Mouse (Mus musculus): ENCODE measurements around the gene Slc24a2. TPM values are rescaled to one million over a fixed set of nuclear protein-coding genes. Genes with fewer than 3 reads are reported as not detected.

The Slc24a2 gene
- polyA plus RNA-seq, 1 experiment from 2014 or later, result 0.05 TPM

GRCm38 (mm10) chr4:87036507-87036906 is 193.8 kb downstream of the Slc24a2 start:
- Histone ChIP-seq H3K27me3 (ENCODE audit: control insufficient read depth, insufficient read depth, low read length) (no peaks in the 10 kb centered on the region), H3K4me2 (replicated peaks; ENCODE audit: low read depth) (no peak overlapping the region), H3K4me1 (replicated peaks; ENCODE audit: control insufficient read depth, insufficient read depth) (no peaks in the 10 kb centered on the region), H3K9me3 (ENCODE audit: control insufficient read depth, low read length) (no peaks in the 10 kb centered on the region), H3K4me3 (ENCODE audit: low read depth, low read length) (no peak overlapping the region), H3K9ac (ENCODE audit: low read length) (no peak overlapping the region), H3K36me3 (ENCODE audit: control insufficient read depth, insufficient read depth, low read length) (no peaks in the 10 kb centered on the region), H3K27ac (replicated peaks) (no peak overlapping the region)
- 56% methylated on average over 5 of the region's 5 CpGs for WGBS
- DNase-seq (ENCODE audit: low spot score), result no peak
- TF ChIP-seq CTCF (IDR thresholded peaks at IDR 0.05; ENCODE audit: low read depth), result no peak
- ATAC-seq (ENCODE audit: low FRiP score, low TSS enrichment), result no peak

DNA sequence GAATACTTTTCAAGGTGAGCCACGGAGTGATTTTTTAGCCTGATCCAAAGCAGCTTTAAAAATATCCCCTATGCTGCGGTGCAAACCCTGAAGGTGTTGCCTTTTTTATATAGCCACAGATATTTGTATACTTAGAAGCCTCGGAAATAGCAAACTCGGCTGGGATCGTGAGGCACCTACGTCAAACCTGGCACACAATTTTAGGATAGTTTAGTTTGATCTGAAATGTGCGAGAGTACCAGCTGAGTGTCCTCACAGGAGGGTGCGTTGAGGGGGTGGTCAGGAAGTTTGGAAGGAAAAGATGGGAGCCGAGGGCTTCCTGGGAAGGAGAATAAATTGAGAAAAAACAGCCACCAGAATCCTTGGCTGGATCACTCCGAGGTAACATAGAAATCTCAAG is 194.6 kb downstream of the Slc24a2 start:
- TF ChIP-seq EP300 (optimal IDR thresholded peaks at IDR 0.05) (no peak), CTCF (IDR thresholded peaks at IDR 0.05; ENCODE audit: low read depth) (no peak)
- Histone ChIP-seq H3K4me1 (replicated peaks; ENCODE audit: control insufficient read depth, insufficient read depth) (no peaks in the 10 kb centered on the region), H3K4me2 (replicated peaks; ENCODE audit: low read depth) (no peak overlapping the region), H3K27me3 (ENCODE audit: control insufficient read depth, insufficient read depth, low read length) (no peaks in the 10 kb centered on the region), H3K9me3 (ENCODE audit: control insufficient read depth, low read length) (no peaks in the 10 kb centered on the region), H3K9ac (ENCODE audit: low read length) (no peak overlapping the region), H3K36me3 (ENCODE audit: control insufficient read depth, insufficient read depth, low read length) (no peaks in the 10 kb centered on the region), H3K4me3 (ENCODE audit: low read depth, low read length) (no peak overlapping the region), H3K27ac (replicated peaks) (no peak overlapping the region)
- DNase-seq (ENCODE audit: low spot score) (no peak), ATAC-seq (ENCODE audit: low FRiP score, low TSS enrichment) (no peak)
- 82% methylated on average over 10 of the region's 10 CpGs for WGBS

GRCm38 (mm10) chr4:87032632-87033031 is 197.6 kb downstream of the Slc24a2 start:
- H3K9me3 ChIP-seq (ENCODE audit: control insufficient read depth, low read length), result no peaks in the 10 kb centered on the region
- H3K36me3 ChIP-seq (ENCODE audit: control insufficient read depth, insufficient read depth, low read length), result no peaks in the 10 kb centered on the region
- TF ChIP-seq EP300 (optimal IDR thresholded peaks at IDR 0.05) (no peak), CTCF (IDR thresholded peaks at IDR 0.05; ENCODE audit: low read depth) (no peak)
- no peak overlapping the region for H3K4me3 ChIP-seq (ENCODE audit: low read depth, low read length)
- WGBS, result 84% methylated on average over 8 of the region's 8 CpGs
- no peak overlapping the region for H3K27ac ChIP-seq (replicated peaks)
- DNase-seq (ENCODE audit: low spot score) (no peak), ATAC-seq (ENCODE audit: low FRiP score, low TSS enrichment) (no peak)
- no peak overlapping the region for H3K4me2 ChIP-seq (replicated peaks; ENCODE audit: low read depth)
- no peaks in the 10 kb centered on the region for H3K4me1 ChIP-seq (replicated peaks; ENCODE audit: control insufficient read depth, insufficient read depth)
- no peaks in the 10 kb centered on the region for H3K27me3 ChIP-seq (ENCODE audit: control insufficient read depth, insufficient read depth, low read length)
- no peak overlapping the region for H3K9ac ChIP-seq (ENCODE audit: low read length)

GRCm38 (mm10) chr4:87031076-87031475 is 199.2 kb downstream of the Slc24a2 start:
- ATAC-seq (ENCODE audit: low FRiP score, low TSS enrichment) (no peak), DNase-seq (ENCODE audit: low spot score) (no peak)
- H3K9me3 ChIP-seq (ENCODE audit: control insufficient read depth, low read length), result no peaks in the 10 kb centered on the region
- H3K27me3 ChIP-seq (ENCODE audit: control insufficient read depth, insufficient read depth, low read length), result no peaks in the 10 kb centered on the region
- WGBS, result 75% methylated on average over 2 of the region's 2 CpGs
- no peak overlapping the region for H3K27ac ChIP-seq (replicated peaks)
- no peaks in the 10 kb centered on the region for H3K36me3 ChIP-seq (ENCODE audit: control insufficient read depth, insufficient read depth, low read length)
- no peak overlapping the region for H3K4me2 ChIP-seq (replicated peaks; ENCODE audit: low read depth)
- H3K4me3 ChIP-seq (ENCODE audit: low read depth, low read length), result no peak overlapping the region
- no peak overlapping the region for H3K9ac ChIP-seq (ENCODE audit: low read length)
- H3K4me1 ChIP-seq (replicated peaks; ENCODE audit: control insufficient read depth, insufficient read depth), result no peaks in the 10 kb centered on the region
- TF ChIP-seq CTCF (IDR thresholded peaks at IDR 0.05; ENCODE audit: low read depth) (no peak), EP300 (optimal IDR thresholded peaks at IDR 0.05) (no peak)

DNA sequence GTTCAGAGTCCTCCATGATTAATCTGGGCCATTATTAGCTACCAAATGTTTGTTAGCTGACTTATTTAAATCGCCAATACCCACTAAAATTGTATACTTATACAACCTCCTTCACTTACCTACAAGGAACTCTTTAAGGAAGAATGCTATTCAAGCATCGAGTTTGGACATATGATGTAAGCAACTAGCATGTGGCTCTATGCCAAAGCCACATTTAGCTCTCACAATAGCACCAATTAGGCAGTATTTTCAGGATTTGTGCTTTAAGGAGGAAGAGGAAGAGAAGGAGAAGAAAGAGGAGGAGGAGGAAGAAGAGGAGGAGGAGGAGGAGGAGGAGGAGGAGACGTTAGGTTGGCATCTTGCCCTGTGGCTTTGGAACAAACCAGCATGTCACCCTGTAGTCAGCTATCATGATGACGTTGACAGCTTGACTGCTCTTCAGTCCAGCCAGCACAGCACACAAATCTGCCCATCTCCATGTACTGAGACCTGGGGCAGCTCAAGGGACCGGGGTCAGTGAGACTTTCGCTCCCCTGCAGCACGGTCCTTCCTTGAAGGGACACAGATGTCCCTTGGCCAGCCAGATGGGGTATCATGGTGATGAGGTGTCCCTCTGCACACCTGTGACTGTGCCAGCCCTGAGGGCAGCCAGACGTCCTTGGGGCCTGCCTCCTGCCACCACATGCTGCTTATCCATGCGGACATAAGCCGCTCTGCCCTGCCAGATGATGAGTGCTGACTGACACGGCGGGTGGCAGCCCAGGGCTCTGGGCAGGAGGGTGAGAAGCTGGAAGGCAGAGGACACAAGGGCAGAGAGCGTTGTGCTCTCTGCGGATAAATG is 203.7 kb downstream of the Slc24a2 start:
- Histone ChIP-seq H3K4me3 (ENCODE audit: low read depth, low read length) (no peak overlapping the region), H3K9ac (ENCODE audit: low read length) (no peak overlapping the region), H3K4me2 (replicated peaks; ENCODE audit: low read depth) (no peak overlapping the region), H3K9me3 (ENCODE audit: control insufficient read depth, low read length) (no peaks in the 10 kb centered on the region), H3K27me3 (ENCODE audit: control insufficient read depth, insufficient read depth, low read length) (no peaks in the 10 kb centered on the region), H3K36me3 (ENCODE audit: control insufficient read depth, insufficient read depth, low read length) (no peaks in the 10 kb centered on the region), H3K27ac (replicated peaks) (no peak overlapping the region), H3K4me1 (replicated peaks; ENCODE audit: control insufficient read depth, insufficient read depth) (no peaks in the 10 kb centered on the region)
- 75% methylated on average over 14 of the region's 14 CpGs for WGBS
- DNase-seq (ENCODE audit: low spot score) (no peak), ATAC-seq (ENCODE audit: low FRiP score, low TSS enrichment) (no peak)
- TF ChIP-seq CTCF (IDR thresholded peaks at IDR 0.05; ENCODE audit: low read depth) (no peak), EP300 (optimal IDR thresholded peaks at IDR 0.05) (no peak)

DNA sequence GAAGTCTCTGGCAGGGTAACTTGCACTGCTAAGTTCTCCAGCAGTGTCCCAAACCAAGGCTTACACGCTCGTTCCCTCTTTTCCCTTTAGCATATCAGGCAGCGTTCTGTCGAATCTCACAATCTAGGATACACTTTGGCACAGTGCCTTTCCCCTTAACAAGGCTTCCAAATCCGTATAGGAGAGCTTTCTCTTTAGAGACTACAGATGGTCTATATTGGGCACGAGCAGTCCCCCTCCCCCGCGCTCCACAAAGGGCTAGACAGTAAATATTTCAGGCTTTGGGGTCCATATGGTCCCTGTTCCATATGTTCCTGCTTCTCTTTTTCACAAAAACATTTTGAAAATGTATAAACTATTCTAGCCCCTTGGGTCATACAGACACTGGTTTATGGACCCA is 205.7 kb downstream of the Slc24a2 start:
- no peak overlapping the region for H3K4me2 ChIP-seq (replicated peaks; ENCODE audit: low read depth)
- H3K36me3 ChIP-seq (ENCODE audit: control insufficient read depth, insufficient read depth, low read length), result no peaks in the 10 kb centered on the region
- no peak for DNase-seq (ENCODE audit: low spot score)
- 48% methylated on average over 8 of the region's 8 CpGs for WGBS
- TF ChIP-seq EP300 (optimal IDR thresholded peaks at IDR 0.05) (no peak), CTCF (IDR thresholded peaks at IDR 0.05; ENCODE audit: low read depth) (no peak)
- no peak overlapping the region for H3K9ac ChIP-seq (ENCODE audit: low read length)
- H3K27ac ChIP-seq (replicated peaks), result no peak overlapping the region
- no peak for ATAC-seq (ENCODE audit: low FRiP score, low TSS enrichment)
- H3K27me3 ChIP-seq (ENCODE audit: control insufficient read depth, insufficient read depth, low read length), result no peaks in the 10 kb centered on the region
- no peaks in the 10 kb centered on the region for H3K9me3 ChIP-seq (ENCODE audit: control insufficient read depth, low read length)
- H3K4me1 ChIP-seq (replicated peaks; ENCODE audit: control insufficient read depth, insufficient read depth), result no peaks in the 10 kb centered on the region
- H3K4me3 ChIP-seq (ENCODE audit: low read depth, low read length), result no peak overlapping the region

All from stomach, postnatal 0 days (tissue).